Mouse (Mus musculus) ovary, postnatal 10 days (tissue): ENCODE results near the gene Camkmt.

Source experiments
- DNase-seq: peaks from one replicate; pipeline ENCODE4 v3.0.0; 2022; ENCODE audit warnings: low spot score

The Camkmt gene

DNA sequence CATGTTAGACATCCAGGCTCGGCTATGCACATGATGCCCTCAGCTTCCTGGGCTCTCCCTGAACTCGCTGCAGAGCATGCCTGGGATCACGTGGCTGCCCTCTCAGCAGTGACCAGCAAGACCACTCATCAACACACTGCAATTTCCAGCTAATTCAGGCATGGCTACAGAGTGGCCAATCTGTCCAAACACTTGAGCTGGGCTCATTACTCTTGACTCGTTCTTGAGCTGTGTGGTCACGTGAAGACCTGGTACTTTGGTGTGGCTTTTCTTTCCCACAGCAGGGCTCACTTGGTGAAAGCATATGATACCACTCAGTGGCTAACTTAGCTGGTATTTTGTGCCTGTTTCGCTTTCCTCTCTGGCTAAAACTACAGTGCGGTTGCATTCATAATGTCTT, 282.2 kb downstream of the Camkmt start:
- DNase-seq: no peak

DNA sequence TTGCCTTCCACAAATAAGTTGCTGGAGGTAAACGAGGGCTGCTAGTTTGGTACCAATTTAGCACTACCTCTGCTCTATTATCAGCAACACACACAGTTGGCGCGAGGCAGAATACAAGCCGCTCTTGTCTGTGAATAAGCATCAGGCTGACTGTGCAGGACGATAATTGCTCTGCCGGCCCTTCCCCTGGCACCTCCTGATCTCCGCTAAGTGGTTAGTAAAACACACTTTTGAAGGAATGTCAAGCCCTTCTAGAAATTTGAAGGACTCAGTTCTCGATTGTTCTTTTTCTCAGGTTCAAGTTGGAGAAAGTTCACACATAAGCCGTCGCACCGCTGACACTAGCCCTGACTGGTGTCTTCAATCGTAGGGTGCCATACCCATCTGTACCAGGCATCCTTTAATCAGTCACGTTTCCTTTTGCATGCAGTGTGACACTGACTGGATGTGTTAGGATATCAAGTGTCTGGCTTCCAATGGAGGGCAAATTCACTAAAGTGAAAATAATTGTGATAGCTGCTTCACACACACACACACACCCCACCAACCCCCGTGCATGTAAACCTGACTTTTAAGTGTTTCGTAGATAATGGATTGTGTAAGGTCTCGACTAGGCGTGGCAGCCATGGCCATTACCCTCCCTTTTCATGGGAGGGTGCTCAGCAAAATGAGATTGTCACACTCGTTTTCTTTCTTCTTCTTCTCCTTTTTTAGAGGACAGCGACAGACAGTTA, 283.9 kb downstream of the Camkmt start:
- DNase-seq: no peak

DNA sequence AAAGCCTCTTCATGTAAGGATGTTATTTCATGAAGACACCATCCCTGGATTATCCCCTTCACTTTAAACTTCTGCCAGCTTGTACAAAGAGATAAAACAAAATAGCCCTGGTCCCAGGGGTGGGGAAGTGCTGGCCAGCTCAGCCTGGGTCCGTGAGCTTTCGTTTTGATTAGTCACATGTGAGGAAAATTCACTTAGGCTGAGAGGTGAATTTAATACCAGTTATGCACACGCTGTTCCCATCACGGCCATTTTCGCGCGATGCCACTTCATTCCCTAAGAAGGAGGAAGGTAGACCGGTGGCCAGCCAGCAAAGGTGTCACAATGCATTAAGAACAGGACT, 284.5 kb downstream of the Camkmt start:
- DNase-seq: no peak

DNA sequence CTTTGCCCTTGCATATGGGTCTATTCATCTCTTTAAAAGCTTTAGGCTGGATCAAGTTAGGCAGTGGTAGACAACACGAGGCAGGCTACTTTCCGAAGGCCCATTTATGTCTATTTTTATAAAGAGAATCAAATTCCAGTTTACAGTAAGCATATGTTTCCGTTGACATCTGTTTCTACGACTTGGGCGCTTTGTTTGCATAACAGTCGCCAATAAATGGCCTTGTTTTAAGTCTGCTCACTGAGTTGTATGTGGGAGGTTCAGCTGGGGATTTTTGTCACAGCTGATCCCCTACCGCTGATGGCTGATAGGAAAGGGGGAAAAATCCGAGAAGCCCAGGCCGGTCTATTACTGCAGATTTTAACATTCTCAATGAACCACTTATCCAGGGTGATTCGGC, 285.2 kb downstream of the Camkmt start:
- DNase-seq: no peak

GRCm38 (mm10) chr17:85377496-85377895, 287.1 kb downstream of the Camkmt start:
- no peak for DNase-seq

DNA sequence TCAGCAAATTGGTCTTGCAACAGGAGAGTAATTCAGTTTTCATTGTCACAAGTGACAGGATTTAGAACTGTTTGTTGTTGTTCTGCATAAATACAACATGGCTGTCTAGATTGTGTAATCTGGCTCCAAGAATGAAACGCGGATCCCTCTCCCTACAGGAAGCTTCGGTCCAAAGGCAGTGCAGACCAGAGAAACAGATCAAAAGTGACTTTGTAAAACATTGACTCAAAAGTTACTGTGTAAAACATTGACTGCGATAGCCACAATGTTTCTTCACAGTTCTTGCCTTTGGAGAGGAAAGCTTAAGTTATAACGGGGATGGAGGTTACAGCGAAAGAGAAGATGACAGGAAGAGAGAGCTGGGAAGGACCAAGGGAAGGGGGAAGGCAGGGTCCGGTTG, 288.7 kb downstream of the Camkmt start:
- no peak for DNase-seq

GRCm38 (mm10) chr17:85381578-85382223, 291.3 kb downstream of the Camkmt start:
- no peak for DNase-seq

GRCm38 (mm10) chr17:85382344-85382743, 292.0 kb downstream of the Camkmt start:
- DNase-seq: no peak

GRCm38 (mm10) chr17:85382906-85383305, 292.6 kb downstream of the Camkmt start:
- no peak for DNase-seq

GRCm38 (mm10) chr17:85393091-85393890, 302.9 kb downstream of the Camkmt start:
- no peak for DNase-seq

- DNase-seq: no peak
Observed at GRCm38 (mm10) chr17:85393891-85394321, 303.6 kb downstream of the Camkmt start.

- no peak for DNase-seq
Observed at GRCm38 (mm10) chr17:85395502-85395901, 305.1 kb downstream of the Camkmt start.

DNA sequence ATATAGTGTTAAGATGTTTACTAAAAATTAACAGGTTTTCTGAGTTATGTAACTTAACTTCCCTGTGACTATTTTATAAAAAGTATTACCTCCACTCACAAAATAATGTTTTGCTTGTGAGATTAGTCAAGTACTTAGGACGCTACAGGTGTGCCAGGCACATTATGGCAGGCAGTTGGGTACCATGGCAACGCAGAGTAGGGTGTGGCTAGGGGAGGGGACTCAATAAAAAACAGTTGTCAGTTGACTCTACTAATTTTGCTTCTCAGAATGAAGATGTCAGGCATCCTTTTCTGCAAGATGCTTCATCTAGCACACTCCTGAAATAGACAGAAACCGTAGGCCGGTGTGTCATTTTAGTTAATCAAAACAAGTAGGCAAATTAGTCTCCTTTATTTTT, 310.4 kb downstream of the Camkmt start:
- no peak for DNase-seq

DNA sequence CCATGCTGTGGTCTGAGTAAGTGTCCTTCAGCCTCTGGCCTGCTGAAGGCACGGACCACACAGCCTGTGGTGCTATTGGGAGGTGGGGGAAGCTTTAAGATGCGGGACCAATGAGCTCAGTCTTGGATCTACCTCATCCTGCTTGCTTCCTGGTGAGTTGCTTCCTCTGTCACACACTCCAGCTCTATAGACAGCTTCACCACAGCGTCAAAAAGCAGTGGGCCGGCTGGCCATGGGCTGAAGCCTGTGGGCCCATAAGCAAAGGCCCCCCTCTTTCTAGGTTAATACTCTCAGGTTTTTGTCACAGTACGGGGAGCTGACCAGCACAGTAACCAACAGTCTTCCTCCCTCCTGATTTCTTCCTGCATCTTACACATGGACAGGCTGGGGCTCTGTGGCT, 314.8 kb downstream of the Camkmt start:
- DNase-seq: no peak

DNA sequence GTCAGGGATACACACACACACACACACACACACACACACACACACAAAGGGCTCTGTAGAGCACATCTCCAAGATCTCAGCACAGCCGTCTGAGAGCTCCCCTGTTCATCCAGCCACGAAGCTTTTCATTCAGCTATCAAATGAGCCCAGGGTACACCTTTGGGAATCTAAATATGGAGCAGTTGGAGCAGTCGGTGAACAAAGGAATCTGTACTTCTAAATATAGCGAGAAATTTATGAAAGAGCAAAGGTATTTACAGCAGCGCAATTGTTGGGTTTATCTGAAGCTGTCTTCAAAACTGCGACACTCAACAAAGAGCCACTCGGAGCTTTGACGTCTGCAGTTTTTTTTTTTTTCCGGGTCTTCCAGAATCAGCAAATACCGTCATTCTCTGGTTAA, 315.8 kb downstream of the Camkmt start:
- DNase-seq: no peak

DNA sequence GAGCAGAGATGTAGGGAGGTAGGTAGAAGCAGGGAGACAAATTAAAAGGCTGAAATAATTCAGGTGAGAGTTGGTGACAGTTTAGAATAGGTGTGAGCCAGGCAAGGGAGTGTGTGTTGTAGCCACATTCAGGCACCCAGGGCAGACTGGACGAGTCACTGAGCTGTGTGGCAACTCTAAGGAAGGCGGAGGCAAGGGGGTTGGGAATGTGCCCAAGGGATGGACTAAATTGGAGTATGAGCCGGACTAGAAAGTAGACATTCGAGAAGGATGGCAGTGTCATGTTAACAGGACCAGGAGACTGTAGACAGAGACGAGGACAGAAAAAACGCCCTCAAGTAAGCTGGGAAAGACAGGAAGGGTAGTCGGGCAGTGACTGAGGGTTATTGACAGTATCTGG, 338.5 kb downstream of the Camkmt start:
- DNase-seq: no peak

- no peak for DNase-seq
Observed at GRCm38 (mm10) chr17:85432923-85433322, 342.6 kb downstream of the Camkmt start.

GRCm38 (mm10) chr17:85443036-85443435, 352.7 kb downstream of the Camkmt start:
- DNase-seq: no peak

DNA sequence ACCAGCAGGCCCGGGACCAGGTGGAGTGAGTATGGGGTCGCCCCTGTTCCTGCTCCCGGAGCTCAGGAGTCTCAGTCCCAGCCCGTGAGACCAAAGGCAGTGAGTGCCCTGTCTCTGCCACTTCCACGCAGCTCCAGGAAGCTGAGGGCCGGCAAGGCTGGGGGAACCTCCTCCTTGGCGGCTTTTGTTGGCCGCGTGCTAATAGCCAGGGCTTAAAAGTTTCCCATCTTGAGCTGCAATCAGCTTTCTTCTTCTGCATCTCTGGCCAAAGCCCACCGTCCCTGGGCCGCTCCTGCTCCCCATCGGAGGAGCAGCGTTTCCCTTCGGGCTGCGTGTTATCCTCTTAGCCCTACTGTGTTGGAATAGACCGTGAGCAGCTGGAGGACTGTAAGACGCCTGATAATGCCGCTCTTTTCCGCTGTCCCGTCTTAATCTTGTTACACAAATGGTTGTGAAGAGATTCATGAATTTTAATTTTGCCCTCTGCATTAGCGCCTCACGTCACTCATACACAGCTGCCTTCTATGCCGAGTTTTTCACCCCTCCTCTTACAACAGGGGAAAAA, 364.1 kb downstream of the Camkmt start:
- DNase-seq: no peak

GRCm38 (mm10) chr17:85455063-85455462, 364.7 kb downstream of the Camkmt start:
- no peak for DNase-seq

DNA sequence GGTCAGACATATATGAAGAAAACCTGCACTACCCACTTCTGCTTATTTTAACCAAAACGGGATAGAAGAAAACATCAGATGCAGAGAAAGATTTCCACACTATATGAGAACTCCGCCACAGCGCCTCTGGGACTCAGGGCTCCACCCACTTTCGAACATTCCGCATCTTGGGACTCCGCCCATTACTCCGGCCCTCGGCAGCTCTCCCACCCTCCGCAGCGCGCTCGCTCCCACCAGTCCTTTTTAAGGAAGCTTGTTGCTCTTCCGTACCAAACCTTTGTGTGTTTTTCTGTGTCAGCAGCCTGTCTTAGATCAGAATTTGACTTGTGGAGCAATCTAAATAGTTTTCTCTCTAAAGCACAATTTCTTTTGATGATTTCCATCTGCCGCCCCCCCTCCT, 367.7 kb downstream of the Camkmt start:
- no peak for DNase-seq

GRCm38 (mm10) chr17:85458589-85458988, 368.2 kb downstream of the Camkmt start:
- no peak for DNase-seq

GRCm38 (mm10) chr17:85461577-85461976, 371.2 kb downstream of the Camkmt start:
- DNase-seq: no peak
